Mouse (Mus musculus): Measurements from ENCODE around the gene 2410137M14Rik. TPM values are rescaled to one million over a fixed set of nuclear protein-coding genes. Genes with fewer than 3 reads are reported as not detected.

2410137M14Rik gene
- 0.32 TPM in 1 of 2 replicates, not detected in the other for polyA plus RNA-seq (2014; fragmentation: Nextera tagmentation; extraction: Ambion mirVana)

GRCm38 (mm10) chr17:36981221-36981813 is at the start of gene 2410137M14Rik:
2410137M14Rik (minus strand) TSS chr17:36981237.
- H3K9me3 ChIP-seq (ENCODE audit: control insufficient read depth, low read length) = no peaks in the 10 kb centered on the region
- peaks cover 0 to 3% of the 10 kb centered on the region in 2 experiments; a peak in 1 of 4 replicates for H3K4me1 ChIP-seq (ENCODE audit: control insufficient read depth in 2 of 2, insufficient read depth in 2 of 2, low read length in 2 of 2)
- H3K9ac ChIP-seq (ENCODE audit: low read length) = peak within 1 kb of the TSS; percentile 54
- no peaks in the 10 kb centered on the region; the same call in 1 of the 2 replicates for H3K27me3 ChIP-seq (ENCODE audit: control insufficient read depth, insufficient read depth, low read length)
- 4% methylated on average over 18 of the region's 18 CpGs for WGBS
- no peak within 1 kb of the TSS for H3K27ac ChIP-seq (replicated peaks in 1 of 2; ENCODE audit: control insufficient read depth in 1 of 2, insufficient read depth in 1 of 2, low read depth in 2 of 2, low read length in 2 of 2)
- H3K4me2 ChIP-seq (ENCODE audit: low read length) = peak within 1 kb of the TSS; percentile 69
- peak within 1 kb of the TSS; percentile 29 to 33 for H3K4me3 ChIP-seq (ENCODE audit: control insufficient read depth in 1 of 2, insufficient read depth in 1 of 2, low read depth in 1 of 2, low read length in 2 of 2)
- H3K36me3 ChIP-seq (ENCODE audit: control insufficient read depth, insufficient read depth, low read length) = no peaks in the 10 kb centered on the region
- peak; percentile 56; the same call in 1 of the 2 replicates for ATAC-seq (ENCODE audit: insufficient number of reproducible peaks, insufficient read depth, low FRiP score, low read depth)

- H3K4me2 ChIP-seq (ENCODE audit: low read length) = peak overlapping the region; percentile 66
- H3K27me3 ChIP-seq (ENCODE audit: control insufficient read depth, insufficient read depth, low read length) = no peaks in the 10 kb centered on the region
- WGBS = 67% methylated on average over 7 of the region's 8 CpGs
- H3K4me3 ChIP-seq (ENCODE audit: control insufficient read depth in 1 of 2, insufficient read depth in 1 of 2, low read depth in 1 of 2, low read length in 2 of 2) = peak overlapping the region in 1 of 2 experiments; percentile 47; a peak in 2 of 4 replicates
- ATAC-seq (ENCODE audit: insufficient number of reproducible peaks, insufficient read depth, low FRiP score, low read depth) = no peak
- peak overlapping the region; percentile 85 to 88; a peak in 2 of 4 replicates for H3K27ac ChIP-seq (replicated peaks in 1 of 2; ENCODE audit: control insufficient read depth in 1 of 2, insufficient read depth in 1 of 2, low read depth in 2 of 2, low read length in 2 of 2)
- no peaks in the 10 kb centered on the region for H3K36me3 ChIP-seq (ENCODE audit: control insufficient read depth, insufficient read depth, low read length)
- H3K4me1 ChIP-seq (ENCODE audit: control insufficient read depth in 2 of 2, insufficient read depth in 2 of 2, low read length in 2 of 2) = no peaks in the 10 kb centered on the region
- peak overlapping the region; percentile 52; the same call in 1 of the 2 replicates for H3K9ac ChIP-seq (ENCODE audit: low read length)
- H3K9me3 ChIP-seq (ENCODE audit: control insufficient read depth, low read length) = no peaks in the 10 kb centered on the region
Observed at GRCm38 (mm10) chr17:37029162-37029561, 48.1 kb upstream of the 2410137M14Rik start.

GRCm38 (mm10) chr17:37028683-37029120 is 47.7 kb upstream of the 2410137M14Rik start:
- H3K27me3 ChIP-seq (ENCODE audit: control insufficient read depth, insufficient read depth, low read length) = no peaks in the 10 kb centered on the region
- H3K9me3 ChIP-seq (ENCODE audit: control insufficient read depth, low read length) = no peaks in the 10 kb centered on the region
- no peaks in the 10 kb centered on the region for H3K4me1 ChIP-seq (ENCODE audit: control insufficient read depth in 2 of 2, insufficient read depth in 2 of 2, low read length in 2 of 2)
- peak; percentile 98 for ATAC-seq (ENCODE audit: insufficient number of reproducible peaks, insufficient read depth, low FRiP score, low read depth)
- peak overlapping the region; percentile 85 to 88 for H3K27ac ChIP-seq (replicated peaks in 1 of 2; ENCODE audit: control insufficient read depth in 1 of 2, insufficient read depth in 1 of 2, low read depth in 2 of 2, low read length in 2 of 2)
- WGBS = 0% methylated on average over 14 of the region's 14 CpGs
- H3K4me2 ChIP-seq (ENCODE audit: low read length) = peak overlapping the region; percentile 66
- no peaks in the 10 kb centered on the region for H3K36me3 ChIP-seq (ENCODE audit: control insufficient read depth, insufficient read depth, low read length)
- H3K4me3 ChIP-seq (ENCODE audit: control insufficient read depth in 1 of 2, insufficient read depth in 1 of 2, low read depth in 1 of 2, low read length in 2 of 2) = peak overlapping the region; percentile 47 to 61
- peak overlapping the region; percentile 52 for H3K9ac ChIP-seq (ENCODE audit: low read length)

GRCm38 (mm10) chr17:37028212-37028611 is 47.2 kb upstream of the 2410137M14Rik start:
- Histone ChIP-seq H3K4me1 (ENCODE audit: control insufficient read depth in 2 of 2, insufficient read depth in 2 of 2, low read length in 2 of 2) (no peaks in the 10 kb centered on the region), H3K4me2 (ENCODE audit: low read length) (peak overlapping the region; percentile 66), H3K36me3 (ENCODE audit: control insufficient read depth, insufficient read depth, low read length) (no peaks in the 10 kb centered on the region), H3K27ac (replicated peaks in 1 of 2; ENCODE audit: control insufficient read depth in 1 of 2, insufficient read depth in 1 of 2, low read depth in 2 of 2, low read length in 2 of 2) (peak overlapping the region; percentile 85 to 88), H3K4me3 (ENCODE audit: control insufficient read depth in 1 of 2, insufficient read depth in 1 of 2, low read depth in 1 of 2, low read length in 2 of 2) (peak overlapping the region; percentile 47 to 61), H3K9ac (ENCODE audit: low read length) (peak overlapping the region; percentile 52), H3K27me3 (ENCODE audit: control insufficient read depth, insufficient read depth, low read length) (no peaks in the 10 kb centered on the region), H3K9me3 (ENCODE audit: control insufficient read depth, low read length) (no peaks in the 10 kb centered on the region)
- WGBS = 5% methylated on average over 10 of the region's 10 CpGs
- peak; percentile 31; the same call in 1 of the 2 replicates for ATAC-seq (ENCODE audit: insufficient number of reproducible peaks, insufficient read depth, low FRiP score, low read depth)

- no peak overlapping the region for H3K9ac ChIP-seq (ENCODE audit: low read length)
- H3K4me2 ChIP-seq (ENCODE audit: low read length) = no peak overlapping the region
- H3K9me3 ChIP-seq (ENCODE audit: control insufficient read depth, low read length) = no peaks in the 10 kb centered on the region
- WGBS = 94% methylated on average over 4 of the region's 4 CpGs
- H3K36me3 ChIP-seq (ENCODE audit: control insufficient read depth, insufficient read depth, low read length) = no peaks in the 10 kb centered on the region
- no peaks in the 10 kb centered on the region for H3K27me3 ChIP-seq (ENCODE audit: control insufficient read depth, insufficient read depth, low read length)
- H3K27ac ChIP-seq (replicated peaks in 1 of 2; ENCODE audit: control insufficient read depth in 1 of 2, insufficient read depth in 1 of 2, low read depth in 2 of 2, low read length in 2 of 2) = no peak overlapping the region
- no peak overlapping the region for H3K4me3 ChIP-seq (ENCODE audit: control insufficient read depth in 1 of 2, insufficient read depth in 1 of 2, low read depth in 1 of 2, low read length in 2 of 2)
- no peak for ATAC-seq (ENCODE audit: insufficient number of reproducible peaks, insufficient read depth, low FRiP score, low read depth)
- no peaks in the 10 kb centered on the region for H3K4me1 ChIP-seq (ENCODE audit: control insufficient read depth in 2 of 2, insufficient read depth in 2 of 2, low read length in 2 of 2)
Observed at GRCm38 (mm10) chr17:37027486-37027885, 46.4 kb upstream of the 2410137M14Rik start.

GRCm38 (mm10) chr17:37026425-37026824 is 45.4 kb upstream of the 2410137M14Rik start:
- WGBS = 80% methylated on average over 2 of the region's 2 CpGs
- Histone ChIP-seq H3K4me1 (ENCODE audit: control insufficient read depth in 2 of 2, insufficient read depth in 2 of 2, low read length in 2 of 2) (no peaks in the 10 kb centered on the region), H3K4me3 (ENCODE audit: control insufficient read depth in 1 of 2, insufficient read depth in 1 of 2, low read depth in 1 of 2, low read length in 2 of 2) (no peak overlapping the region), H3K4me2 (ENCODE audit: low read length) (no peak overlapping the region), H3K9ac (ENCODE audit: low read length) (no peak overlapping the region), H3K36me3 (ENCODE audit: control insufficient read depth, insufficient read depth, low read length) (no peaks in the 10 kb centered on the region), H3K27ac (replicated peaks in 1 of 2; ENCODE audit: control insufficient read depth in 1 of 2, insufficient read depth in 1 of 2, low read depth in 2 of 2, low read length in 2 of 2) (no peak overlapping the region), H3K27me3 (ENCODE audit: control insufficient read depth, insufficient read depth, low read length) (no peaks in the 10 kb centered on the region), H3K9me3 (ENCODE audit: control insufficient read depth, low read length) (no peaks in the 10 kb centered on the region)
- ATAC-seq (ENCODE audit: insufficient number of reproducible peaks, insufficient read depth, low FRiP score, low read depth) = no peak

- no peak within 1 kb of the TSS for H3K4me3 ChIP-seq (ENCODE audit: control insufficient read depth in 1 of 2, insufficient read depth in 1 of 2, low read depth in 1 of 2, low read length in 2 of 2)
- no peak within 1 kb of the TSS for H3K4me2 ChIP-seq (ENCODE audit: low read length)
- H3K4me1 ChIP-seq (ENCODE audit: control insufficient read depth in 2 of 2, insufficient read depth in 2 of 2, low read length in 2 of 2) = no peaks in the 10 kb centered on the region
- H3K36me3 ChIP-seq (ENCODE audit: control insufficient read depth, insufficient read depth, low read length) = no peaks in the 10 kb centered on the region
- no peak within 1 kb of the TSS for H3K27ac ChIP-seq (replicated peaks in 1 of 2; ENCODE audit: control insufficient read depth in 1 of 2, insufficient read depth in 1 of 2, low read depth in 2 of 2, low read length in 2 of 2)
- ATAC-seq (ENCODE audit: insufficient number of reproducible peaks, insufficient read depth, low FRiP score, low read depth) = no peak
- WGBS = 66% methylated on average over 9 of the region's 9 CpGs
- no peaks in the 10 kb centered on the region for H3K9me3 ChIP-seq (ENCODE audit: control insufficient read depth, low read length)
- no peaks in the 10 kb centered on the region for H3K27me3 ChIP-seq (ENCODE audit: control insufficient read depth, insufficient read depth, low read length)
- no peak within 1 kb of the TSS for H3K9ac ChIP-seq (ENCODE audit: low read length)
Observed at GRCm38 (mm10) chr17:37022628-37023576, 41.9 kb upstream of the 2410137M14Rik start, which contains the start of gene Mog. Mog (minus strand) TSS chr17:37023398.
